Mouse (Mus musculus) heart, embryonic 14.5 days (tissue): Measurements from ENCODE around the gene Sirt5. TPM values are rescaled to one million over a fixed set of nuclear protein-coding genes. Genes with fewer than 3 reads are reported as not detected.

ENCODE experiments used
- ATAC-seq: fragments of 200-750 bp; cut with Nextera tagmentation; 2 replicates; pipeline ENCODE4 v1.8.0; 2017; ENCODE audit warnings: low read depth, moderate TSS enrichment; ENCODE audit not compliant: insufficient number of reproducible peaks, insufficient read depth, low FRiP score
- H3K27ac ChIP-seq, 2 experiments: fragments of 200-500 bp in 1 of 2; fragments of 300-500 bp in 1 of 2; sonication (generic) in 1 of 2; replicated peaks in 1 of 2; 2 replicates each; pipeline ENCODE4 v1.5.1; 2012 to 2014; ENCODE audit warnings: low read depth in 2 of 2, low read length in 2 of 2, control low read depth in 1 of 2, mild to moderate bottlenecking in 1 of 2, mixed read lengths in 1 of 2; ENCODE audit not compliant: control insufficient read depth in 1 of 2, insufficient read depth in 1 of 2
- H3K27me3 ChIP-seq: fragments of 300-500 bp; sonication (generic); 2 replicates; pipeline ENCODE4 v1.6.1; 2014; ENCODE audit warnings: mild to moderate bottlenecking, low read length, control low read depth; ENCODE audit not compliant: control insufficient read depth, insufficient read depth
- H3K36me3 ChIP-seq: fragments of 300-500 bp; sonication (generic); 2 replicates; pipeline ENCODE4 v1.6.1; 2014; ENCODE audit warnings: mild to moderate bottlenecking, control low read depth, low read length, mixed read lengths; ENCODE audit not compliant: control insufficient read depth, insufficient read depth
- H3K4me1 ChIP-seq, 2 experiments: fragments of 200-500 bp in 1 of 2; fragments of 300-500 bp in 1 of 2; sonication (generic) in 1 of 2; 2 replicates each; pipeline ENCODE4 v1.6.1; 2012 to 2014; ENCODE audit warnings: low read length in 2 of 2, control low read depth in 1 of 2, mixed read lengths in 1 of 2; ENCODE audit not compliant: control insufficient read depth in 2 of 2, insufficient read depth in 2 of 2
- H3K4me2 ChIP-seq: fragments of 300-500 bp; sonication (generic); 2 replicates; pipeline ENCODE4 v1.6.1; 2014; ENCODE audit warnings: mild to moderate bottlenecking, low read length
- H3K4me3 ChIP-seq, 2 experiments: fragments of 200-500 bp in 1 of 2; fragments of 300-500 bp in 1 of 2; sonication (generic) in 1 of 2; 2 replicates each; pipeline ENCODE4 v1.5.1; 2012 to 2014; ENCODE audit warnings: low read length in 2 of 2, mild to moderate bottlenecking in 2 of 2, control low read depth in 1 of 2, low read depth in 1 of 2, moderate library complexity in 1 of 2; ENCODE audit not compliant: control insufficient read depth in 1 of 2, insufficient read depth in 1 of 2
- H3K9ac ChIP-seq: fragments of 300-500 bp; sonication (generic); 2 replicates; pipeline ENCODE4 v1.6.1; 2014; ENCODE audit warnings: mild to moderate bottlenecking, low read length
- H3K9me3 ChIP-seq: fragments of 300-500 bp; sonication (generic); 2 replicates; pipeline ENCODE4 v1.6.1; 2016; ENCODE audit warnings: low read length, control low read depth; ENCODE audit not compliant: control insufficient read depth
- WGBS: fragments of 180-500 bp; shearing (Covaris S2); extraction: QIAGEN DNeasy Blood & Tissue Kit; methylation state at CpG from one replicate; pipeline ENCODE4 v1.1.7; 2014; 5-methylcytosine and 5-hydroxymethylcytosine counted together
- polyA plus RNA-seq: library from polyadenylated mRNA; unstranded; fragments of >200 nt; fragmentation: Nextera tagmentation; extraction: Ambion mirVana; gene quantifications from 2 replicates; pipeline ENCODE4 v1.2.1, GENCODE M21; 2014

Sirt5 gene
- polyA plus RNA-seq, 1 experiment from 2014 or later: 31.8 TPM

- peaks cover 5 to 16% of the 10 kb centered on the region in 2 experiments; a peak in 2 of 4 replicates for H3K4me1 ChIP-seq
- no peak overlapping the region for H3K27ac ChIP-seq
- H3K4me2 ChIP-seq: peak overlapping the region; percentile 43
- no peaks in the 10 kb centered on the region for H3K27me3 ChIP-seq
- no peaks in the 10 kb centered on the region for H3K36me3 ChIP-seq
- no peak for ATAC-seq
- no peaks in the 10 kb centered on the region for H3K9me3 ChIP-seq
- no peak overlapping the region for H3K4me3 ChIP-seq
- H3K9ac ChIP-seq: no peak overlapping the region
- WGBS: 41% methylated on average over 12 of the region's 12 CpGs
Measured at GRCm38 (mm10) chr13:43354362-43354761, 10.9 kb upstream of the Sirt5 start.

GRCm38 (mm10) chr13:43356346-43357125, 8.8 kb upstream of the Sirt5 start:
- WGBS: 84% methylated on average over 14 of the region's 14 CpGs
- H3K27ac ChIP-seq: no peak overlapping the region
- H3K9me3 ChIP-seq: no peaks in the 10 kb centered on the region
- H3K27me3 ChIP-seq: no peaks in the 10 kb centered on the region
- no peaks in the 10 kb centered on the region for H3K36me3 ChIP-seq
- H3K9ac ChIP-seq: no peak overlapping the region
- H3K4me2 ChIP-seq: no peak overlapping the region
- no peak for ATAC-seq
- H3K4me3 ChIP-seq: no peak overlapping the region
- peaks cover 2 to 16% of the 10 kb centered on the region in 2 experiments; a peak in 2 of 4 replicates for H3K4me1 ChIP-seq

GRCm38 (mm10) chr13:43360534-43360933, 4.8 kb upstream of the Sirt5 start:
- no peak for ATAC-seq
- Histone ChIP-seq H3K4me1 (peaks cover under 1 to 5% of the 10 kb centered on the region in 2 experiments; a peak in 2 of 4 replicates), H3K9ac (no peak overlapping the region), H3K4me3 (no peak overlapping the region), H3K27me3 (no peaks in the 10 kb centered on the region), H3K9me3 (no peaks in the 10 kb centered on the region), H3K4me2 (no peak overlapping the region), H3K36me3 (no peaks in the 10 kb centered on the region), H3K27ac (no peak overlapping the region)
- 37% methylated on average over 6 of the region's 6 CpGs for WGBS

- Histone ChIP-seq H3K27ac (no peak overlapping the region), H3K4me1 (peaks cover 0 to 8% of the 10 kb centered on the region in 2 experiments; a peak in 2 of 4 replicates)
Measured at GRCm38 (mm10) chr13:43362353-43362752, 2.9 kb upstream of the Sirt5 start.

GRCm38 (mm10) chr13:43365825-43366184, 509 bp downstream of the Sirt5 start:
- Histone ChIP-seq H3K9ac (peak overlapping the region; percentile 74), H3K4me2 (peak overlapping the region; percentile 72), H3K36me3 (peaks cover 6% of the 10 kb centered on the region), H3K4me1 (peaks cover 0 to 8% of the 10 kb centered on the region in 2 experiments; a peak in 2 of 4 replicates), H3K27ac (peak overlapping the region; percentile 39 to 61), H3K4me3 (peak overlapping the region; percentile 59 to 75), H3K9me3 (no peaks in the 10 kb centered on the region), H3K27me3 (no peaks in the 10 kb centered on the region)
- WGBS: 8% methylated on average over 11 of the region's 11 CpGs
- no peak for ATAC-seq

More at GRCm38 (mm10) chr13:43362353-43362752, 2.9 kb upstream of the Sirt5 start:
- no peak overlapping the region for H3K4me2 ChIP-seq
- WGBS: 75% methylated on average over 9 of the region's 9 CpGs
- H3K27me3 ChIP-seq: no peaks in the 10 kb centered on the region
- H3K4me3 ChIP-seq: no peak overlapping the region
- no peak for ATAC-seq
- H3K9ac ChIP-seq: no peak overlapping the region
- no peaks in the 10 kb centered on the region for H3K36me3 ChIP-seq
- H3K9me3 ChIP-seq: no peaks in the 10 kb centered on the region

- ATAC-seq: no peak
- WGBS: 75% methylated on average over 6 of the region's 6 CpGs
- 0 out of 2 replicates have a peak, but pooled peaks cover 8% of the 10 kb centered on the region for H3K9me3 ChIP-seq
- no peak overlapping the region for H3K4me2 ChIP-seq
- peaks cover 34% of the 10 kb centered on the region for H3K36me3 ChIP-seq
- no peak overlapping the region for H3K9ac ChIP-seq
- H3K4me3 ChIP-seq: no peak overlapping the region
- H3K4me1 ChIP-seq: peaks cover 0 to 6% of the 10 kb centered on the region in 2 experiments; a peak in 2 of 4 replicates
- H3K27me3 ChIP-seq: no peaks in the 10 kb centered on the region
- H3K27ac ChIP-seq: no peak overlapping the region
Measured at GRCm38 (mm10) chr13:43370063-43370462, 4.8 kb downstream of the Sirt5 start.

- Histone ChIP-seq H3K9me3 (0 out of 2 replicates have a peak, but pooled peaks cover 8% of the 10 kb centered on the region), H3K4me1 (peaks cover 0 to 2% of the 10 kb centered on the region in 2 experiments; a peak in 1 of 4 replicates), H3K9ac (no peak overlapping the region), H3K27me3 (no peaks in the 10 kb centered on the region), H3K27ac (no peak overlapping the region), H3K4me2 (no peak overlapping the region), H3K4me3 (no peak overlapping the region), H3K36me3 (peaks cover 48% of the 10 kb centered on the region)
- ATAC-seq: no peak
- 89% methylated on average over 1 of the region's 1 CpGs for WGBS
Measured at GRCm38 (mm10) chr13:43372892-43373291, 7.6 kb downstream of the Sirt5 start.
